Mouse (Mus musculus) left cerebral cortex, adult 2 months (tissue): ENCODE results near the gene Fsd1l. TPM values are rescaled to one million over a fixed set of nuclear protein-coding genes. Genes with fewer than 3 reads are reported as not detected.
"Not testable (repeated sequence)": the region's sequence is repeated elsewhere in the genome, so short reads cannot be mapped to it uniquely, and the experiment has no call there.

Experiments used
- DNase-seq, 2 experiments: peaks; one replicate each; pipeline ENCODE4 v3.0.0; 2021 to 2022; ENCODE audit warnings: low spot score in 2 of 2, mixed read lengths in 1 of 2; ENCODE audit errors: extremely low spot score in 1 of 2
- H3K27ac ChIP-seq: fragments of 200-600 bp; 2 replicates; pipeline ENCODE4 v1.8.1; 2022
- H3K4me3 ChIP-seq: fragments of 200-600 bp; 2 replicates; pipeline ENCODE4 v1.8.1; 2022
- CTCF ChIP-seq: fragments of 200-600 bp; IDR thresholded peaks from 2 replicates; pipeline ENCODE4 v1.8.1; 2022; ENCODE audit warnings: antibody characterized with exemption, mild to moderate bottlenecking, moderate library complexity
- intact Hi-C: fragments of 180-260 bp; cut with DNase I; formaldehyde crosslinking; loops from one replicate; pipeline ENCODE4 v1.15.1; 2025
- total RNA-seq, 2 experiments: library from RNA; stranded (reverse); gene quantifications; 2 replicates each; pipeline ENCODE4 v1.2.3; 2021

Fsd1l gene
- total RNA-seq, 2 experiments from 2014 or later: 35.0 to 38.4 TPM

- no peak for TF ChIP-seq CTCF
- Histone ChIP-seq H3K27ac (no peak overlapping the region), H3K4me3 (no peak overlapping the region)
- no peak for DNase-seq
- intact Hi-C loops: no loop called here
Observed at GRCm38 (mm10) chr4:53635336-53635735, 4.1 kb downstream of the Fsd1l start.

- no peak for DNase-seq
- intact Hi-C loops: no loop called here
- no peak overlapping the region for H3K4me3 ChIP-seq
- no peak for TF ChIP-seq CTCF
- no peak overlapping the region for H3K27ac ChIP-seq
Observed at GRCm38 (mm10) chr4:53637269-53637909, 6.1 kb downstream of the Fsd1l start.

- Histone ChIP-seq H3K4me3 (no peak overlapping the region), H3K27ac (no peak overlapping the region)
- TF ChIP-seq CTCF: no peak
- intact Hi-C loops: no loop called here
- DNase-seq: no peak
Observed at GRCm38 (mm10) chr4:53638549-53639123, 7.4 kb downstream of the Fsd1l start.

- no peak overlapping the region for H3K27ac ChIP-seq
- DNase-seq: no peak
- H3K4me3 ChIP-seq: no peak overlapping the region
- no peak for TF ChIP-seq CTCF
- intact Hi-C loops: no loop called here
Observed at GRCm38 (mm10) chr4:53658029-53658428, 26.8 kb downstream of the Fsd1l start.

GRCm38 (mm10) chr4:53660711-53661110 is 29.4 kb downstream of the Fsd1l start:
- no peak overlapping the region for H3K27ac ChIP-seq
- no peak overlapping the region for H3K4me3 ChIP-seq
- intact Hi-C loops: no loop called here
- TF ChIP-seq CTCF: no peak
- DNase-seq: no peak

GRCm38 (mm10) chr4:53682092-53682491 is 50.8 kb downstream of the Fsd1l start:
- intact Hi-C loops: no loop called here

GRCm38 (mm10) chr4:53688965-53689364 is 57.7 kb downstream of the Fsd1l start:
- intact Hi-C loops: no loop called here

More at GRCm38 (mm10) chr4:53682092-53682491, 50.8 kb downstream of the Fsd1l start:
- no peak for DNase-seq
- TF ChIP-seq CTCF: no peak
- Histone ChIP-seq H3K27ac (no peak overlapping the region), H3K4me3 (no peak overlapping the region)

GRCm38 (mm10) chr4:53691418-53691817 is 60.1 kb downstream of the Fsd1l start:
- Histone ChIP-seq H3K4me3 (no peak overlapping the region), H3K27ac (no peak overlapping the region; the same call in 1 of the 2 replicates)
- intact Hi-C loops: no loop called here
- no peak for TF ChIP-seq CTCF
- DNase-seq: no peak

More at GRCm38 (mm10) chr4:53688965-53689364, 57.7 kb downstream of the Fsd1l start:
- no peak overlapping the region for H3K27ac ChIP-seq
- H3K4me3 ChIP-seq: no peak overlapping the region
- TF ChIP-seq CTCF: no peak
- no peak for DNase-seq

- DNase-seq, intact Hi-C loops, H3K27ac ChIP-seq, H3K4me3 ChIP-seq: not testable (repeated sequence)
Observed at GRCm38 (mm10) chr4:53709166-53709565, 77.9 kb downstream of the Fsd1l start.

GRCm38 (mm10) chr4:53710021-53710420 is 78.8 kb downstream of the Fsd1l start:
- H3K27ac ChIP-seq: no peak overlapping the region
- no peak for TF ChIP-seq CTCF
- intact Hi-C loops: no loop called here
- DNase-seq: no peak
- no peak overlapping the region for H3K4me3 ChIP-seq

- Histone ChIP-seq H3K27ac (no peak overlapping the region), H3K4me3 (no peak overlapping the region)
- TF ChIP-seq CTCF: no peak
- DNase-seq: no peak
- intact Hi-C loops: no loop called here
Observed at GRCm38 (mm10) chr4:53710555-53711328, 79.5 kb downstream of the Fsd1l start.

GRCm38 (mm10) chr4:53713704-53714050 is 82.4 kb downstream of the Fsd1l start, which contains the start of gene Fktn:
Fktn (plus strand) TSS chr4:53713998.
- intact Hi-C loops: loop anchor here (2.0 kb wide), 1 partner anchor 83 kb away; the partner anchor contains the start of gene Fsd1l
- no peak for DNase-seq
- Histone ChIP-seq H3K4me3 (peak within 1 kb of the TSS; percentile 92), H3K27ac (peak within 1 kb of the TSS; percentile 95)
- no peak for TF ChIP-seq CTCF
